Comparison of ENCODE assay signal across 9 mouse cellular contexts in the genomic region with DNA sequence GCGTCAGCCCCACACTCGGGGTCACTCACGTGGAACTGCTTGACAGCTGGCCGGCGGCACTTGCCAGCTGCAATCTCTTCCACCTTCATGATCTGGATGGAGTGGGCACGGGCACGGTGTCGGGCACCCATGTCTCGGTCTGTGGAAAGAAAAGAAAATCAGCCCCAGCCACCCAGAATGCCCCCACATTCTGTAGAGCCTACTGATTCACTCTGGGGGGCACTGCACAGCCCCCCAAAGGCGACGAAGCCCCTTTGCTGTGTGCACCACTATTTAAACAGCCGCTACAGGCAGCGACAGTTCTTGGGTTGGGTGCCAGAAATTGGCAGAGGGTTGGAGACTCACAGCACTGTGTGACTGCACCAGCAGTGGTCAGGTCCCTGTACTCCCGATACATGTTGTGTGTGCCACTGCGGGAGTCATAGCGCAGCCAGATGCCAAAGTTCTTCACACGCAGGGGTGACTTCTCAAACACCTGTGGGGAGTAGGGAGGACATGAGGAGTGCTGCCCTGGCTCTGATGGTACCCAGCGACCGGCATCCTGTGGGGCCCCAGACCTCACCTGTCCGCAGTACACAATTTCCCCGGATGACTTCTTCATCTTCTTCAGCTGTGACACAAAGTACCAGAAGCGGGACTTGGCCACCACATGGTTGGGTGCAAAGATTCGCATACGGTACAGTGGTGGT. TPM values are rescaled to one million over a fixed set of nuclear protein-coding genes. Genes with fewer than 3 reads are reported as not detected.
DNase-seq lines count a peak whose midpoint lies in the region; ATAC-seq and TF ChIP-seq lines count a peak whose summit lies in the region.
"Not testable (repeated sequence)": the region's sequence is repeated elsewhere in the genome, so short reads cannot be mapped to it uniquely, and the experiment has no call there.
"Had no signal": no experiment of that assay in that cellular context is flagged by ENCODE, and none has a peak within 500 bp of the region (broad histone marks: within the 10 kb centered on the region; RNA-seq: fewer than 3 reads in every experiment).

No protein-coding gene starts in this region.

- peak overlapping the region; percentile 84 for H3K4me2 ChIP-seq in forebrain, embryonic 11.5 days (ENCODE audit: low read depth, low read length, severe bottlenecking)
- peak overlapping the region; percentile 97 for H3K4me2 ChIP-seq in heart, embryonic 13.5 days
- H3K4me2 ChIP-seq in hindbrain, postnatal 0 days (ENCODE audit: low read depth, low read length), result peak overlapping the region; percentile 97
- peak overlapping the region; percentile 98 for H3K4me2 ChIP-seq in limb, embryonic 12.5 days
- H3K4me2 ChIP-seq in lung, embryonic 15.5 days, result peak overlapping the region; percentile 91
- H3K4me2 ChIP-seq in midbrain, postnatal 0 days (ENCODE audit: low read depth, low read length, poor library complexity, severe bottlenecking), result peak overlapping the region; percentile 82
- H3K4me2 ChIP-seq in stomach, postnatal 0 days (replicated peaks; ENCODE audit: low read depth), result peak overlapping the region; percentile 92

- not testable (repeated sequence) for H3K9ac ChIP-seq in forebrain, embryonic 11.5 days (ENCODE audit: low read length); hindbrain, postnatal 0 days (replicated peaks; ENCODE audit: low read length); limb, embryonic 12.5 days (replicated peaks); midbrain, postnatal 0 days (replicated peaks; ENCODE audit: low read length, poor library complexity, severe bottlenecking); stomach, postnatal 0 days (ENCODE audit: low read length)
- peak overlapping the region; percentile 97 for H3K9ac ChIP-seq in heart, embryonic 13.5 days
- H3K9ac ChIP-seq in lung, embryonic 15.5 days, result peak overlapping the region; percentile 86; the same call in 1 of the 2 replicates

- not testable (repeated sequence) for TF ChIP-seq EP300 in stomach, postnatal 0 days (optimal IDR thresholded peaks at IDR 0.05)

- not testable (repeated sequence) for TF ChIP-seq CTCF in hindbrain, postnatal 0 days (IDR thresholded peaks at IDR 0.05; ENCODE audit: low read depth); midbrain, postnatal 0 days (IDR thresholded peaks at IDR 0.05); stomach, postnatal 0 days (IDR thresholded peaks at IDR 0.05; ENCODE audit: low read depth)

- H3K4me3 ChIP-seq in brown adipose tissue, adult 24 weeks (ENCODE audit: insufficient read depth, low read depth, low read length), result 0 out of 2 replicates have a peak overlapping the region, but pooled peaks have one; percentile 8
- peak overlapping the region; percentile 71 for H3K4me3 ChIP-seq in forebrain, embryonic 11.5 days (ENCODE audit: low read depth, low read length)
- peak overlapping the region; percentile 87 for H3K4me3 ChIP-seq in heart, embryonic 13.5 days
- peak overlapping the region; percentile 86 for H3K4me3 ChIP-seq in hindbrain, postnatal 0 days (ENCODE audit: low read length)
- peak overlapping the region; percentile 85 for H3K4me3 ChIP-seq in limb, embryonic 12.5 days (replicated peaks)
- peak overlapping the region; percentile 68 for H3K4me3 ChIP-seq in lung, embryonic 15.5 days
- H3K4me3 ChIP-seq in midbrain, postnatal 0 days (ENCODE audit: low read depth, low read length), result 0 out of 2 replicates have a peak overlapping the region, but pooled peaks have one; percentile 67
- peak overlapping the region; percentile 84; the same call in 1 of the 2 replicates for H3K4me3 ChIP-seq in stomach, postnatal 0 days (ENCODE audit: low read depth, low read length)

- H3K27ac ChIP-seq in brown adipose tissue, adult 24 weeks (replicated peaks; ENCODE audit: low read depth, low read length); forebrain, embryonic 11.5 days (ENCODE audit: low read depth, low read length); heart, embryonic 13.5 days (replicated peaks); hindbrain, postnatal 0 days; limb, embryonic 12.5 days; lung, embryonic 15.5 days; midbrain, postnatal 0 days (ENCODE audit: low read depth, low read length); stomach, postnatal 0 days (replicated peaks): not testable (repeated sequence)

- peaks cover 28% of the 10 kb centered on the region for H3K27me3 ChIP-seq in forebrain, embryonic 11.5 days (ENCODE audit: control insufficient read depth, insufficient read depth, low read length)
- peaks cover 42% of the 10 kb centered on the region for H3K27me3 ChIP-seq in heart, embryonic 13.5 days (replicated peaks)
- H3K27me3 ChIP-seq in hindbrain, postnatal 0 days (ENCODE audit: insufficient read depth, low read length), result peaks cover 24% of the 10 kb centered on the region
- peaks cover 45% of the 10 kb centered on the region for H3K27me3 ChIP-seq in limb, embryonic 12.5 days
- H3K27me3 ChIP-seq in lung, embryonic 15.5 days, result peaks cover 35% of the 10 kb centered on the region
- H3K27me3 ChIP-seq in midbrain, postnatal 0 days (ENCODE audit: insufficient read depth, low read length), result peaks cover 20% of the 10 kb centered on the region
- not testable (repeated sequence) for H3K27me3 ChIP-seq in stomach, postnatal 0 days (ENCODE audit: control insufficient read depth, insufficient read depth, low read length)

- H3K36me3 ChIP-seq in forebrain, embryonic 11.5 days (ENCODE audit: control insufficient read depth, insufficient read depth, low read length), result not testable (repeated sequence)
- peaks cover 25% of the 10 kb centered on the region for H3K36me3 ChIP-seq in heart, embryonic 13.5 days
- H3K36me3 ChIP-seq in hindbrain, postnatal 0 days (ENCODE audit: insufficient read depth, low read length), result peaks cover 18% of the 10 kb centered on the region
- peaks cover 32% of the 10 kb centered on the region for H3K36me3 ChIP-seq in limb, embryonic 12.5 days
- H3K36me3 ChIP-seq in lung, embryonic 15.5 days, result peaks cover 24% of the 10 kb centered on the region
- peaks cover 21% of the 10 kb centered on the region for H3K36me3 ChIP-seq in midbrain, postnatal 0 days (ENCODE audit: insufficient read depth, low read length)
- peaks cover 12% of the 10 kb centered on the region for H3K36me3 ChIP-seq in stomach, postnatal 0 days (ENCODE audit: control insufficient read depth, insufficient read depth, low read length)

- not testable (repeated sequence) for ATAC-seq in forebrain, embryonic 11.5 days (replicated peaks; ENCODE audit: low FRiP score); heart, embryonic 13.5 days (ENCODE audit: extremely low read depth, insufficient number of reproducible peaks, low FRiP score, low TSS enrichment); hindbrain, postnatal 0 days; limb, embryonic 12.5 days (ENCODE audit: insufficient number of reproducible peaks, insufficient read depth, low FRiP score, low TSS enrichment, low read depth); lung, embryonic 15.5 days (ENCODE audit: borderline replicate concordance, extremely low read depth, low FRiP score, low TSS enrichment); midbrain, postnatal 0 days (ENCODE audit: low FRiP score); stomach, postnatal 0 days (ENCODE audit: low FRiP score, low TSS enrichment)

- not testable (repeated sequence) for DNase-seq in forebrain, embryonic 11.5 days (ENCODE audit: low spot score); hindbrain, postnatal 0 days (ENCODE audit: low spot score); midbrain, postnatal 0 days (ENCODE audit: low spot score); stomach, postnatal 0 days (ENCODE audit: low spot score)

- H3K9me3 ChIP-seq in forebrain, embryonic 11.5 days (ENCODE audit: control insufficient read depth, low read length); heart, embryonic 13.5 days; hindbrain, postnatal 0 days (ENCODE audit: low read length); limb, embryonic 12.5 days; lung, embryonic 15.5 days; midbrain, postnatal 0 days (ENCODE audit: low read length); stomach, postnatal 0 days (ENCODE audit: control insufficient read depth, low read length): not testable (repeated sequence)

- not testable (repeated sequence) for H3K4me1 ChIP-seq in brown adipose tissue, adult 24 weeks (ENCODE audit: control insufficient read depth, insufficient read depth, insufficient read length, low read length); hindbrain, postnatal 0 days (ENCODE audit: insufficient read depth, low read length); midbrain, postnatal 0 days (ENCODE audit: insufficient read depth, low read length); stomach, postnatal 0 days (replicated peaks; ENCODE audit: control insufficient read depth, insufficient read depth)
- H3K4me1 ChIP-seq in forebrain, embryonic 11.5 days (replicated peaks; ENCODE audit: control insufficient read depth, insufficient read depth, low read length), result peaks cover 12% of the 10 kb centered on the region
- peaks cover 29% of the 10 kb centered on the region for H3K4me1 ChIP-seq in heart, embryonic 13.5 days
- peaks cover 39% of the 10 kb centered on the region for H3K4me1 ChIP-seq in limb, embryonic 12.5 days (replicated peaks)
- peaks cover 30% of the 10 kb centered on the region for H3K4me1 ChIP-seq in lung, embryonic 15.5 days

- 84% methylated on average over 23 of the region's 24 CpGs for WGBS in forebrain, embryonic 11.5 days
- WGBS in heart, embryonic 13.5 days, result 83% methylated on average over 24 of the region's 24 CpGs
- 68% methylated on average over 22 of the region's 24 CpGs for WGBS in hindbrain, postnatal 0 days
- WGBS in limb, embryonic 12.5 days, result 83% methylated on average over 24 of the region's 24 CpGs
- WGBS in lung, embryonic 15.5 days, result 75% methylated on average over 24 of the region's 24 CpGs
- WGBS in midbrain, postnatal 0 days, result 81% methylated on average over 22 of the region's 24 CpGs
- 80% methylated on average over 23 of the region's 24 CpGs for WGBS in stomach, postnatal 0 days

RNA-seq across cellular contexts. Expression of gene Rpl18a, which starts 1.5 kb away (rescaled TPM):
- polyA plus RNA-seq in brown adipose tissue, adult 24 weeks (2012; ENCODE audit: insufficient read depth, insufficient read length, missing spikeins), result 822 and 1,180 TPM in 2 replicates
- 2,879 and 3,145 TPM in 2 replicates for polyA plus RNA-seq in forebrain, embryonic 11.5 days (2014; fragmentation: Nextera tagmentation; extraction: Ambion mirVana)
- 3,040 and 3,097 TPM in 2 replicates for polyA plus RNA-seq in heart, embryonic 13.5 days (2015; fragmentation: Nextera tagmentation; extraction: Ambion mirVana)
- 1,411 and 1,940 TPM in 2 replicates for total RNA-seq in hindbrain, postnatal 0 days (2014; rRNA removed)
- 2,686 and 2,710 TPM in 2 replicates for polyA plus RNA-seq in hindbrain, postnatal 0 days (2015; fragmentation: Nextera tagmentation; extraction: Ambion mirVana)
- polyA plus RNA-seq in limb, embryonic 12.5 days (2016; fragmentation: Nextera tagmentation; extraction: Ambion mirVana), result 3,693 and 3,808 TPM in 2 replicates
- polyA plus RNA-seq in lung, embryonic 15.5 days (2015; fragmentation: Nextera tagmentation; extraction: Ambion mirVana), result 4,502 and 4,535 TPM in 2 replicates
- 1,447 and 1,819 TPM in 2 replicates for total RNA-seq in midbrain, postnatal 0 days (2014; rRNA removed)
- polyA plus RNA-seq in midbrain, postnatal 0 days (2015; fragmentation: Nextera tagmentation; extraction: Ambion mirVana), result 2,274 and 2,285 TPM in 2 replicates
- polyA plus RNA-seq in stomach, postnatal 0 days (2015; fragmentation: Nextera tagmentation; extraction: Ambion mirVana), result 4,207 and 4,214 TPM in 2 replicates

RNA-seq across cellular contexts. Expression of gene Slc5a5, which starts 3.2 kb away (rescaled TPM):
- not detected in 2 replicates for polyA plus RNA-seq in brown adipose tissue, adult 24 weeks (2012; ENCODE audit: insufficient read depth, insufficient read length, missing spikeins)
- polyA plus RNA-seq in forebrain, embryonic 11.5 days (2014; fragmentation: Nextera tagmentation; extraction: Ambion mirVana), result 0.43 and 0.44 TPM in 2 replicates
- 0.06 and 0.09 TPM in 2 replicates for polyA plus RNA-seq in heart, embryonic 13.5 days (2015; fragmentation: Nextera tagmentation; extraction: Ambion mirVana)
- 2.5 and 2.8 TPM in 2 replicates for total RNA-seq in hindbrain, postnatal 0 days (2014; rRNA removed)
- polyA plus RNA-seq in hindbrain, postnatal 0 days (2015; fragmentation: Nextera tagmentation; extraction: Ambion mirVana), result 4.2 and 4.3 TPM in 2 replicates
- polyA plus RNA-seq in limb, embryonic 12.5 days (2016; fragmentation: Nextera tagmentation; extraction: Ambion mirVana), result 0.15 and 0.29 TPM in 2 replicates
- 0.25 and 0.29 TPM in 2 replicates for polyA plus RNA-seq in lung, embryonic 15.5 days (2015; fragmentation: Nextera tagmentation; extraction: Ambion mirVana)
- total RNA-seq in midbrain, postnatal 0 days (2014; rRNA removed), result 1.2 and 2.1 TPM in 2 replicates
- polyA plus RNA-seq in midbrain, postnatal 0 days (2015; fragmentation: Nextera tagmentation; extraction: Ambion mirVana), result 3.7 and 4.1 TPM in 2 replicates
- polyA plus RNA-seq in stomach, postnatal 0 days (2015; fragmentation: Nextera tagmentation; extraction: Ambion mirVana), result 42.8 and 58.5 TPM in 2 replicates
- total RNA-seq: monocyte, adult 5-6 weeks had no signal

RNA-seq across cellular contexts. Expression of gene Map1s, which starts 10.0 kb away (rescaled TPM):
- 3.0 and 3.4 TPM in 2 replicates for polyA plus RNA-seq in brown adipose tissue, adult 24 weeks (2012; ENCODE audit: insufficient read depth, insufficient read length, missing spikeins)
- 57.3 and 59.9 TPM in 2 replicates for polyA plus RNA-seq in forebrain, embryonic 11.5 days (2014; fragmentation: Nextera tagmentation; extraction: Ambion mirVana)
- polyA plus RNA-seq in heart, embryonic 13.5 days (2015; fragmentation: Nextera tagmentation; extraction: Ambion mirVana), result 32.5 and 35.0 TPM in 2 replicates
- 98.1 and 98.6 TPM in 2 replicates for total RNA-seq in hindbrain, postnatal 0 days (2014; rRNA removed)
- polyA plus RNA-seq in hindbrain, postnatal 0 days (2015; fragmentation: Nextera tagmentation; extraction: Ambion mirVana), result 52.3 and 54.4 TPM in 2 replicates
- polyA plus RNA-seq in limb, embryonic 12.5 days (2016; fragmentation: Nextera tagmentation; extraction: Ambion mirVana), result 54.0 and 57.7 TPM in 2 replicates
- polyA plus RNA-seq in lung, embryonic 15.5 days (2015; fragmentation: Nextera tagmentation; extraction: Ambion mirVana), result 49.8 and 50.9 TPM in 2 replicates
- 87.7 and 93.7 TPM in 2 replicates for total RNA-seq in midbrain, postnatal 0 days (2014; rRNA removed)
- 59.1 and 59.8 TPM in 2 replicates for polyA plus RNA-seq in midbrain, postnatal 0 days (2015; fragmentation: Nextera tagmentation; extraction: Ambion mirVana)
- 15.2 and 15.6 TPM in 2 replicates for polyA plus RNA-seq in stomach, postnatal 0 days (2015; fragmentation: Nextera tagmentation; extraction: Ambion mirVana)

RNA-seq across cellular contexts. Expression of gene Ccdc124, which starts 22.0 kb away (rescaled TPM):
- 54.5 and 60.6 TPM in 2 replicates for polyA plus RNA-seq in brown adipose tissue, adult 24 weeks (2012; ENCODE audit: insufficient read depth, insufficient read length, missing spikeins)
- 165 and 176 TPM in 2 replicates for polyA plus RNA-seq in forebrain, embryonic 11.5 days (2014; fragmentation: Nextera tagmentation; extraction: Ambion mirVana)
- polyA plus RNA-seq in heart, embryonic 13.5 days (2015; fragmentation: Nextera tagmentation; extraction: Ambion mirVana), result 88.5 and 89.0 TPM in 2 replicates
- 36.0 and 45.1 TPM in 2 replicates for total RNA-seq in hindbrain, postnatal 0 days (2014; rRNA removed)
- 145 and 154 TPM in 2 replicates for polyA plus RNA-seq in hindbrain, postnatal 0 days (2015; fragmentation: Nextera tagmentation; extraction: Ambion mirVana)
- polyA plus RNA-seq in limb, embryonic 12.5 days (2016; fragmentation: Nextera tagmentation; extraction: Ambion mirVana), result 119 and 127 TPM in 2 replicates
- 112 and 118 TPM in 2 replicates for polyA plus RNA-seq in lung, embryonic 15.5 days (2015; fragmentation: Nextera tagmentation; extraction: Ambion mirVana)
- 44.3 and 48.6 TPM in 2 replicates for total RNA-seq in midbrain, postnatal 0 days (2014; rRNA removed)
- 159 and 163 TPM in 2 replicates for polyA plus RNA-seq in midbrain, postnatal 0 days (2015; fragmentation: Nextera tagmentation; extraction: Ambion mirVana)
- 73.2 and 74.1 TPM in 2 replicates for polyA plus RNA-seq in stomach, postnatal 0 days (2015; fragmentation: Nextera tagmentation; extraction: Ambion mirVana)

RNA-seq across cellular contexts. Expression of gene Kcnn1, which starts 32.7 kb away (rescaled TPM):
- polyA plus RNA-seq in brown adipose tissue, adult 24 weeks (2012; ENCODE audit: insufficient read depth, insufficient read length, missing spikeins), result 5.8 and 6.0 TPM in 2 replicates
- polyA plus RNA-seq in forebrain, embryonic 11.5 days (2014; fragmentation: Nextera tagmentation; extraction: Ambion mirVana), result 9.0 and 13.4 TPM in 2 replicates
- polyA plus RNA-seq in heart, embryonic 13.5 days (2015; fragmentation: Nextera tagmentation; extraction: Ambion mirVana), result 1.5 TPM in 2 replicates
- total RNA-seq in hindbrain, postnatal 0 days (2014; rRNA removed), result 29.8 and 33.6 TPM in 2 replicates
- polyA plus RNA-seq in hindbrain, postnatal 0 days (2015; fragmentation: Nextera tagmentation; extraction: Ambion mirVana), result 7.8 and 10.8 TPM in 2 replicates
- 4.3 and 6.0 TPM in 2 replicates for polyA plus RNA-seq in limb, embryonic 12.5 days (2016; fragmentation: Nextera tagmentation; extraction: Ambion mirVana)
- 1.2 TPM in 2 replicates for polyA plus RNA-seq in lung, embryonic 15.5 days (2015; fragmentation: Nextera tagmentation; extraction: Ambion mirVana)
- 32.5 and 32.8 TPM in 2 replicates for total RNA-seq in midbrain, postnatal 0 days (2014; rRNA removed)
- 10.0 and 10.3 TPM in 2 replicates for polyA plus RNA-seq in midbrain, postnatal 0 days (2015; fragmentation: Nextera tagmentation; extraction: Ambion mirVana)
- polyA plus RNA-seq in stomach, postnatal 0 days (2015; fragmentation: Nextera tagmentation; extraction: Ambion mirVana), result 0.64 and 0.72 TPM in 2 replicates
- total RNA-seq: monocyte, adult 5-6 weeks had no signal

Comparison
In these comparisons a context has a peak if more than half of its experiments do, and no peak if none do; other contexts are left out.
1. H3K4me3 ChIP-seq: peak in every context shown above with its lines; median percentile 87 in heart, embryonic 13.5 days; 86 in hindbrain, postnatal 0 days; 85 in limb, embryonic 12.5 days; 84 in stomach, postnatal 0 days; 71 in forebrain, embryonic 11.5 days; 68 in lung, embryonic 15.5 days; 67 in midbrain, postnatal 0 days; 8 in brown adipose tissue, adult 24 weeks.